Mouse (Mus musculus) G1E (cell line): Measurements from ENCODE around the gene Nprl2.

Experiments used
- CTCF ChIP-seq: IDR thresholded peaks from 2 replicates; pipeline ENCODE4 v1.5.1; 2012; ENCODE audit warnings: low read depth, low read length, inconsistent platforms, mixed read lengths
- GATA1 ChIP-seq: IDR thresholded peaks from 2 replicates; pipeline ENCODE4 v1.6.1; 2012; ENCODE audit warnings: borderline replicate concordance, low read length, inconsistent platforms, mixed read lengths
- GATA2 ChIP-seq: IDR thresholded peaks from 2 replicates; pipeline ENCODE4 v1.6.1; 2012; ENCODE audit warnings: low read depth, low read length, inconsistent platforms, borderline replicate concordance
- POLR2AphosphoS5 ChIP-seq: IDR thresholded peaks from 2 replicates; pipeline ENCODE4 v1.6.1; 2012; ENCODE audit warnings: low read depth, low read length, inconsistent platforms; ENCODE audit not compliant: insufficient replicate concordance
- TAL1 ChIP-seq: conservative IDR thresholded peaks from 2 replicates; pipeline ENCODE4 v1.6.1; 2012; ENCODE audit warnings: low read depth, low read length, inconsistent platforms, mixed read lengths

- no peak for TF ChIP-seq CTCF
- no peak for TF ChIP-seq TAL1
- no peak for TF ChIP-seq GATA1
- TF ChIP-seq GATA2: no peak
- TF ChIP-seq POLR2AphosphoS5: no peak
Measured at GRCm38 (mm10) chr9:107556346-107556745, 14.3 kb downstream of the Nprl2 start.
